Mouse (Mus musculus): ENCODE measurements around the gene Acbd3.

GRCm38 (mm10) chr1:180771722-180772121 lies 45.9 kb downstream of the Acbd3 start:
- TF ChIP-seq CTCF (IDR thresholded peaks at IDR 0.05; ENCODE audit: low read depth): no peak
- no peak for TF ChIP-seq EP300 (IDR thresholded peaks at IDR 0.05; ENCODE audit: low read depth)
